Mouse (Mus musculus) stomach, embryonic 16.5 days (tissue): ENCODE measurements around the gene Zmynd12. TPM values are rescaled to one million over a fixed set of nuclear protein-coding genes. Genes with fewer than 3 reads are reported as not detected.

Experiments used
- ATAC-seq: fragments of 200-750 bp; cut with Nextera tagmentation; 2 replicates; pipeline ENCODE4 v1.8.0; 2017; ENCODE audit warnings: moderate number of reproducible peaks, moderate TSS enrichment; ENCODE audit not compliant: insufficient read depth, low FRiP score
- H3K27ac ChIP-seq: fragments of 300-500 bp; sonication (generic); 2 replicates; pipeline ENCODE4 v1.5.1; 2014; ENCODE audit warnings: low read length
- H3K27me3 ChIP-seq: fragments of 300-500 bp; sonication (generic); 2 replicates; pipeline ENCODE4 v1.6.1; 2014; ENCODE audit warnings: low read length, control low read depth, mixed read lengths; ENCODE audit not compliant: control insufficient read depth, insufficient read depth
- H3K36me3 ChIP-seq: fragments of 300-500 bp; sonication (generic); 2 replicates; pipeline ENCODE4 v1.6.1; 2014; ENCODE audit warnings: low read length; ENCODE audit not compliant: control insufficient read depth, insufficient read depth
- H3K4me1 ChIP-seq: fragments of 300-500 bp; sonication (generic); 2 replicates; pipeline ENCODE4 v1.6.1; 2014; ENCODE audit warnings: low read length, control low read depth, mixed read lengths; ENCODE audit not compliant: control insufficient read depth, insufficient read depth
- H3K4me2 ChIP-seq: fragments of 300-500 bp; sonication (generic); 2 replicates; pipeline ENCODE4 v1.6.1; 2014; ENCODE audit warnings: low read depth, low read length, mixed read lengths
- H3K4me3 ChIP-seq: fragments of 300-500 bp; sonication (generic); replicated peaks from 2 replicates; pipeline ENCODE4 v1.5.1; 2014; ENCODE audit warnings: mild to moderate bottlenecking, low read length
- H3K9ac ChIP-seq: fragments of 300-500 bp; sonication (generic); 2 replicates; pipeline ENCODE4 v1.6.1; 2014; ENCODE audit warnings: low read length
- H3K9me3 ChIP-seq: fragments of 300-500 bp; sonication (generic); replicated peaks from 2 replicates; pipeline ENCODE4 v1.6.1; 2016; ENCODE audit warnings: low read length, control low read depth; ENCODE audit not compliant: control insufficient read depth
- WGBS: fragments of 180-500 bp; shearing (Covaris S2); extraction: QIAGEN DNeasy Blood & Tissue Kit; methylation state at CpG from one replicate; pipeline ENCODE4 v1.1.7; 2014; 5-methylcytosine and 5-hydroxymethylcytosine counted together
- polyA plus RNA-seq: library from polyadenylated mRNA; unstranded; fragments of >200 nt; fragmentation: Nextera tagmentation; extraction: Ambion mirVana; gene quantifications from 2 replicates; pipeline ENCODE4 v1.2.1, GENCODE M21; 2015

Gene Zmynd12
- polyA plus RNA-seq, 1 experiment from 2014 or later = 0.21 TPM

DNA sequence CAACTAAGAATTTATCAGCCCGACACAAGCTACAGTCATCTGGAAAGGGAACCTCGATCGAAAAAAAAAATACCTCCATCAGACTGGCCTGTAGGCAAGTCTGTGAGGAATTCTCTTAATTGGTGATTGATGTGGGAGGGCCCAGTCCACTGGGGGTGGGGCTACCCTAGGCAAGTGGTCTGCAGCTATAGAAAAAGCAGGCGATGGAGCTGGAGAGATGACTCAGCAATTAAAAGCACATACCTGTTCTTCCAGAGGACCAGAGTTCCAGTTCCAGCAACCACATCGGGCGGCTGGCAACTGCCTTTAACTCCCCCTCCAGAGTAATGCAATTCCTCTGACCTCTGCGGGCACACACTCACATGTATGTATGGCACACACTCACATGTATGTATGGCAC, 62.3 kb downstream of the Zmynd12 start:
- Histone ChIP-seq H3K27me3 (no peaks in the 10 kb centered on the region), H3K4me1 (no peaks in the 10 kb centered on the region), H3K36me3 (no peaks in the 10 kb centered on the region), H3K9ac (no peak overlapping the region), H3K9me3 (no peaks in the 10 kb centered on the region), H3K4me3 (no peak overlapping the region), H3K4me2 (no peak overlapping the region), H3K27ac (no peak overlapping the region)
- 72% methylated on average over 7 of the region's 7 CpGs for WGBS
- ATAC-seq = no peak

DNA sequence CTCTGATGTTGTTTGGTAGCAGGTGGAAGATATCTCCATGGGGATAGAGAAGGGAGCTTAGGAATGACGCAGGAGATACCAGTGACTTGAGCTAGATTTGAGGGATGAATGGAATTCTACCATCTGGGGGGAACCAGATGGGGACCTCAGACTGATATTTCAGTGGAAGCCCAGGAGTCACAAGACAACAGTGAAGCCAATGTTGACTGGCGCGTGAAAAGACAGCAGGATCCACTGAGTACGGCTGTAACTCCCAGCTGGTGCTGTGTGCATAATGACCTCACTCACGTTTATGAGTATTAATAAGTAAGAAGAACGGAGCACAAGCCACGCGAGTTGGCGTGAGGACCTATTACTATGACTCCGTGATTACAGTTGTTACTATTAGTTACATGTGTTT, 67.1 kb downstream of the Zmynd12 start:
- 86% methylated on average over 10 of the region's 10 CpGs for WGBS
- ATAC-seq = no peak
- H3K9ac ChIP-seq = no peak overlapping the region
- H3K4me2 ChIP-seq = no peak overlapping the region
- no peaks in the 10 kb centered on the region for H3K9me3 ChIP-seq
- no peak overlapping the region for H3K27ac ChIP-seq
- peaks cover 13% of the 10 kb centered on the region for H3K27me3 ChIP-seq
- H3K36me3 ChIP-seq = no peaks in the 10 kb centered on the region
- H3K4me1 ChIP-seq = no peaks in the 10 kb centered on the region
- no peak overlapping the region for H3K4me3 ChIP-seq

DNA sequence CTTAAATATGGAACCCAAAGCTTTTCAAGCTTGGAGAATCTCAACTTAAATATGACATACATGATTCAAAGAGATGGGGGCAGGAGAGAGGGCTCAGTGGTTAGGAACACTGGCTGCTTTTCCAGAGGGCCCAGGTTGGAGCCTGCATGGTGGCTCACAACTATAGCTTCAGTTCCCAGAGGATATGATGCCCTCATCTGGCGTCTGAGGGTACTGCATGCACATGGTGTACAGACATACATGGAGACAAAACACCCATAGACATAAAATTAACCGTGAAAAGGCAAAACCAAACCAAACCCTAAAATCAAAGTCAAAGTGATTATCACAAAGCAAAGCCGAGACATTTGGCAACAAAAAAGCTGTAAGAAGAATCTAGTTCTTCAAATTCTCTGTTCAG, 68.2 kb downstream of the Zmynd12 start:
- no peak for ATAC-seq
- no peaks in the 10 kb centered on the region for H3K9me3 ChIP-seq
- H3K4me1 ChIP-seq = no peaks in the 10 kb centered on the region
- H3K36me3 ChIP-seq = no peaks in the 10 kb centered on the region
- 74% methylated on average over 3 of the region's 3 CpGs for WGBS
- H3K4me3 ChIP-seq = no peak overlapping the region
- peaks cover 14% of the 10 kb centered on the region for H3K27me3 ChIP-seq
- H3K9ac ChIP-seq = no peak overlapping the region
- H3K4me2 ChIP-seq = no peak overlapping the region
- H3K27ac ChIP-seq = no peak overlapping the region

DNA sequence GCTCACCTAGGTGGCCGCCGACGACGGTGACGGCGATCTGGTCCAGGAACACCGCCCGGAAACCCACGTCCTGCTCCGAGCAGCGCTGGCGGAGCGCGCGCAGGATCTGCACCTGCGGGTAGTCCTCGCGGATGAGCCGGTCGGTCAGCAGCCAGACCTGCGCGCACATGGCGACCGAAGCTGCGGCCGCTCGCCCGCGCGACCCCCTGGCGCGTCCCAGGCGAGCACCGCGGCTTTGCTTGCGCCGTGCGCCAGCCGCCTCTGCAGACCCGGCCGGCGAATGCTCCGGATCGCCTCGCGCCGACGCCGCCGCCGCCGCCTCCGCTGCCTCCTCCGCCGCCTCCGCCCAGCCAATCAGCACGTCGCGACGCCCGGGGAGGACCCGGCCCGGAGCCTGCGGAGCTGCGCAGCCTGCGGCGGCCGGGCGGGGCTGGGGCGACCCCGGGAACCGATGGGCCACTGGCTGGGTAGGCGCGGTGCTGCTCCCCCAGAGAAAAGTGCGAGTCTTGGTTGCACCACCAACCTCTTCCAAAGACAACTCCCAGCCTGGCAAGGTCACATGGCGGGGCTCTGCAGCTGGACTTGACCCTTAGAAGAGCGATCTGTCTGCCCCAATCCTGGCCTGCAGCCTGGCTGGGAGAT, 69.8 kb downstream of the Zmynd12 start, which contains the start of gene Rimkla:
TSS of gene Rimkla (minus strand) at position 338 of the 642 bp plus-strand sequence.
- Histone ChIP-seq H3K9ac (peak within 1 kb of the TSS; percentile 68), H3K4me2 (peak within 1 kb of the TSS; percentile 93), H3K4me1 (no peaks in the 10 kb centered on the region), H3K4me3 (peak within 1 kb of the TSS; percentile 61), H3K9me3 (no peaks in the 10 kb centered on the region), H3K36me3 (no peaks in the 10 kb centered on the region), H3K27ac (no peak within 1 kb of the TSS), H3K27me3 (peaks cover 14% of the 10 kb centered on the region)
- ATAC-seq = peak; percentile 89
- WGBS = under 1% methylated on average over 77 of the region's 77 CpGs

DNA sequence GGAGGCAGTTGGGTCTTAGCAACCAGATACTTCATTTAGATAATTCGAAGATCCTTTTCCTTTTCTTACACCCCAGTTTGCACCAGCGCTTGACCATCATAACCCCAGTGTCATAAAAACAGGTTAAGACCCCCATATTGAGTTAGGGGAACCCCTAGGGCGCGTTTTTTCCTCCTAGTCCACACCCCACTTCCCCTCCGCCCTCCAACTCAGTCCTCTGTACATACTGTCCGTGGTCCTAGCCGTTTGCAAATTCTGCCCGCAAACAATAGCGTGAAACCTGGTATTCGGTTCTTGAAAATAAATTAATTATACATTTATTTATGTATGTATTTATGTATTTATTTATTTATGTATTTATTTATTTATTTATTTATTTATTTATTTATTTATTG, 70.3 kb downstream of the Zmynd12 start:
- no peak overlapping the region for H3K27ac ChIP-seq
- H3K4me2 ChIP-seq = peak overlapping the region; percentile 93
- H3K36me3 ChIP-seq = no peaks in the 10 kb centered on the region
- H3K4me3 ChIP-seq = peak overlapping the region; percentile 61
- H3K9ac ChIP-seq = peak overlapping the region; percentile 68
- no peaks in the 10 kb centered on the region for H3K9me3 ChIP-seq
- no peaks in the 10 kb centered on the region for H3K4me1 ChIP-seq
- WGBS = 32% methylated on average over 10 of the region's 10 CpGs
- no peak for ATAC-seq
- peaks cover 14% of the 10 kb centered on the region for H3K27me3 ChIP-seq

DNA sequence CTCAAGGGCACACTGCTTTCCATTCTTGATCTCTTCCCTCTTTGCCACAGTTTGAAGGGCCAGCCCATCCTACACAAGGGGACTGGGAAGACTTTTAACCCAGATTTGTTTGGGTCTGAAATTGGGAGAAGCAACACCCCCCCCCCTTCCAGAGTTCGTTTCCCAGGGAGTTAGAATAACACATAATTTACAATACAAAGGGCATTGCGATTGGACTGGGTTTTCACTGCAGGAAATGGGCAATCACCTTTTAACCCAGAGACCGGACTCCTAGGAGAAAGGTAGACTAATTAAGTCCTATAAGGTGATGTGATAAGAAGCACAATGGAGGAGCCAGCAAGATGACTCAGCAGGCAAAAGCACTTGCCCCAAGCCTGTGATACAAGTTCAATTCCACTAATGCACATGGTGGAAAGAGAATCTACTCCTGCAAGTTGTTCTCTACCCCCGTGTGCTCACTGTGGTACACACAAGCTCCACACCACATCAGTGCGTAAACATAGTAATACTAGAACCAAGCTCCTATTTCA, 75.8 kb downstream of the Zmynd12 start:
- H3K4me1 ChIP-seq = no peaks in the 10 kb centered on the region
- H3K9me3 ChIP-seq = no peaks in the 10 kb centered on the region
- WGBS = 63% methylated on average over 5 of the region's 5 CpGs
- no peak for ATAC-seq
- no peak overlapping the region for H3K27ac ChIP-seq
- H3K27me3 ChIP-seq = peaks cover 4% of the 10 kb centered on the region
- H3K4me3 ChIP-seq = no peak overlapping the region
- H3K9ac ChIP-seq = no peak overlapping the region
- no peak overlapping the region for H3K4me2 ChIP-seq
- H3K36me3 ChIP-seq = no peaks in the 10 kb centered on the region

DNA sequence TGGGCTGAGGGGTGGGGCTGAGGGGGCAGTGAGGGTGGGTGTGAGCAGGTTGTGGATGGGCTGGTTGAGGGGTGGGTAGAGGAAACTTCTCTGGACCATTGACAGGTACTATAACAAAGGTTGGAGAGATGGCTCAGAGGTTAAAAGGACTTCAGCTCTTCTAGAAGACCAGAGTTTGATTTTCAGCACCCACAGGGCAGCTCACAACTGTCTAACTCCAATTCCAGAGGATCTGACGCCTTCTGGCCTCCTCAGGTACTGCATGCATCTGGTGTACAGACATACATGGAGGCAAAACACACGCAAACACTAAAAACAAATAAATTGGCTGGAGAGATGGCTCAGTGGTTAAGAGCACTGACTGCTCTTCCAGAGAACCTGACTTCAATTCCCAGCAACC, 89.0 kb downstream of the Zmynd12 start:
- Histone ChIP-seq H3K36me3 (no peaks in the 10 kb centered on the region), H3K27me3 (no peaks in the 10 kb centered on the region), H3K27ac (no peak overlapping the region), H3K9ac (no peak overlapping the region), H3K4me1 (no peaks in the 10 kb centered on the region), H3K4me3 (no peak overlapping the region), H3K9me3 (no peaks in the 10 kb centered on the region), H3K4me2 (no peak overlapping the region)
- 68% methylated on average over 2 of the region's 2 CpGs for WGBS
- no peak for ATAC-seq

DNA sequence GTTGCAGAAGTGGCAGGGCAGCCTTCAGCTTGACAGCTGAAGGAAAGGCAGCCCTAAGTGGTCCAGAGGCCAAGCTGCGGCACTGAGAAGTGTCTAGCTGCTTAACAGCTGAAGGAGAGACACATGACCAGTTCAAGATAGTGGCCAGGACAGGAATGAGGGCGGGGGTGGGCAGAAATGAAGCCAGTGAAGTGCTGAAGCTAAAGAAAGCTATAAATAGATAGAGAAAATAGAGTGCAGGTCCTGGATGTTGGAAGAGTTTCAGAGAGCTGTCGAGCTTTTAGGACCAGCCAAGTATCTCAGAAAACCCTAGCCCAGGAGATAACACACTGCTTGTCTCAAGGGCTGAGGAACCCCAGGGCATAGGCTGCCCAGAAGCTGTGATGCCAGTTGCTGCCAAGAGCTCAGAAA, 90.1 kb downstream of the Zmynd12 start:
- Histone ChIP-seq H3K4me3 (no peak overlapping the region), H3K4me1 (no peaks in the 10 kb centered on the region), H3K36me3 (no peaks in the 10 kb centered on the region), H3K27ac (no peak overlapping the region), H3K9ac (no peak overlapping the region), H3K9me3 (no peaks in the 10 kb centered on the region), H3K4me2 (no peak overlapping the region), H3K27me3 (no peaks in the 10 kb centered on the region)
- no peak for ATAC-seq
- 51% methylated on average over 3 of the region's 3 CpGs for WGBS
